Mouse (Mus musculus) embryonic fibroblast, embryonic 13.5 days (primary cell): ENCODE data around the gene B430218F22Rik.

Source experiments
- CTCF ChIP-seq: IDR thresholded peaks from 2 replicates; pipeline ENCODE4 v1.5.1; 2011; ENCODE audit warnings: mild to moderate bottlenecking, control low read depth, low read length, moderate library complexity, borderline replicate concordance; ENCODE audit not compliant: insufficient read depth
- POLR2A ChIP-seq: IDR thresholded peaks from 2 replicates; pipeline ENCODE4 v1.6.1; 2011; ENCODE audit warnings: low read depth, mild to moderate bottlenecking, control low read depth, low read length, moderate library complexity

DNA sequence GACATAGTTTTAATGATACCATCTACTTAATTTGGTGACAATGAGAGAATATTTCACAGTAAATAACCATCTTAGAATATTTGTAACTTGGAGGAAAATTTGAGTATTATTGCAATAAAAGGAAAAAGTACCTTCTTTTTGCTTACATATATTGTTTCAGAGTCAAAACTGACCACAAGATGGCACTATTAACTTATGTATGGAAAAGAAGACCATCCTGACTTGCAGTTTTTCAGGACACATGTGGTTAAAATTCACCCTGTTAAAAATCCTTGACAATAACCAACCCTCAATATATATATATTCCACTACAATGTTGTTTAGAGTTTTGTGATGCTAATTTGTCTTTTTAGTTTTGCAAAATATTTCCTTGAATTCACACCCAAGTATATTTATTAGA, 17.1 kb downstream of the B430218F22Rik start:
- TF ChIP-seq POLR2A (no peak), CTCF (no peak)
